Mouse (Mus musculus) CD8-positive naive resting alpha-beta T cell, adult 2 months (primary cell): ENCODE data around the gene Rnasel.

ENCODE experiments used
- DNase-seq, 2 experiments: peaks; one replicate each; pipeline ENCODE4 v3.0.0; 2022; ENCODE audit warnings: low read depth in 2 of 2, low spot score in 2 of 2

The Rnasel gene

GRCm38 (mm10) chr1:153734866-153735265 is 14.4 kb upstream of the Rnasel start:
- no peak for DNase-seq

GRCm38 (mm10) chr1:153736096-153736495 is 13.1 kb upstream of the Rnasel start:
- no peak for DNase-seq

- DNase-seq = no peak
These were observed 11.8 kb upstream of the Rnasel start for GRCm38 (mm10) chr1:153737101-153738085.

- no peak for DNase-seq
These were observed 9.7 kb upstream of the Rnasel start for GRCm38 (mm10) chr1:153739437-153740015.

- no peak for DNase-seq
These were observed 9.1 kb upstream of the Rnasel start, which contains the start of gene Rgs16 for GRCm38 (mm10) chr1:153740145-153740544. Rgs16 (plus strand) TSS chr1:153740349.

GRCm38 (mm10) chr1:153740775-153741400 is 8.3 kb upstream of the Rnasel start:
- no peak for DNase-seq

GRCm38 (mm10) chr1:153741551-153742316 is 7.5 kb upstream of the Rnasel start:
- DNase-seq = no peak

GRCm38 (mm10) chr1:153742374-153743155 is 6.7 kb upstream of the Rnasel start:
- DNase-seq = peak; percentile 60 to 65

GRCm38 (mm10) chr1:153746119-153746670 is 3.0 kb upstream of the Rnasel start:
- DNase-seq = no peak

- peak; percentile 63 to 73 for DNase-seq
These were observed 2.5 kb upstream of the Rnasel start for GRCm38 (mm10) chr1:153746728-153747127.

GRCm38 (mm10) chr1:153747861-153748530 is 1.2 kb upstream of the Rnasel start:
- no peak for DNase-seq

- peak; percentile 45 to 58 for DNase-seq
These were observed 677 bp upstream of the Rnasel start for GRCm38 (mm10) chr1:153748549-153748948.

- no peak for DNase-seq
These were observed 828 bp downstream of the Rnasel start for GRCm38 (mm10) chr1:153750054-153750453.

- DNase-seq = peak; percentile 59 to 66
These were observed 2.6 kb downstream of the Rnasel start for GRCm38 (mm10) chr1:153751763-153752301.

- DNase-seq = no peak
These were observed 3.3 kb downstream of the Rnasel start for GRCm38 (mm10) chr1:153752521-153752920.

GRCm38 (mm10) chr1:153753725-153754464 is 4.7 kb downstream of the Rnasel start:
- no peak for DNase-seq

- no peak for DNase-seq
These were observed 14.9 kb downstream of the Rnasel start for GRCm38 (mm10) chr1:153764136-153764535.

- DNase-seq = no peak
These were observed 17.1 kb downstream of the Rnasel start for GRCm38 (mm10) chr1:153766298-153766697.
